Comparison of ENCODE assay signal across 10 mouse cellular contexts in genomic region chr10:111689587-111689986, GRCm38 (mm10).
DNase-seq lines count a peak whose midpoint lies in the region; ATAC-seq and TF ChIP-seq lines count a peak whose summit lies in the region.
"Had no signal": no experiment of that assay in that cellular context is flagged by ENCODE, and none has a peak within 500 bp of the region (broad histone marks: within the 10 kb centered on the region; RNA-seq: fewer than 3 reads in every experiment).

No protein-coding gene starts in this region.

- no peak overlapping the region for H3K4me3 ChIP-seq in liver, adult 2 months (ENCODE audit: insufficient read depth, low read depth, low read length)
- H3K4me3 ChIP-seq in liver, embryonic 11.5 days (ENCODE audit: low read depth, low read length), result no peak overlapping the region
- H3K4me3 ChIP-seq in heart, embryonic 15.5 days, result no peak overlapping the region
- H3K4me3 ChIP-seq in midbrain, embryonic 13.5 days (replicated peaks), result no peak overlapping the region

- 78% methylated on average over 10 of the region's 10 CpGs for WGBS in liver, adult 2 months
- WGBS in liver, embryonic 11.5 days, result 66% methylated on average over 10 of the region's 10 CpGs
- 51% methylated on average over 10 of the region's 10 CpGs for WGBS in heart, embryonic 15.5 days
- 79% methylated on average over 10 of the region's 10 CpGs for WGBS in midbrain, embryonic 13.5 days

- H3K9me3 ChIP-seq in liver, embryonic 11.5 days (ENCODE audit: control insufficient read depth, low read length), result no peaks in the 10 kb centered on the region
- H3K9me3 ChIP-seq in heart, embryonic 15.5 days (replicated peaks), result no peaks in the 10 kb centered on the region
- H3K9me3 ChIP-seq in midbrain, embryonic 13.5 days, result no peaks in the 10 kb centered on the region

- no peak for ATAC-seq in liver, embryonic 11.5 days (replicated peaks; ENCODE audit: low FRiP score)
- ATAC-seq in heart, embryonic 15.5 days (replicated peaks; ENCODE audit: insufficient number of reproducible peaks, insufficient read depth, low FRiP score, low read depth), result 0 out of 2 replicates have a peak, but pooled peaks have one; percentile 55
- no peak for ATAC-seq in midbrain, embryonic 13.5 days
- no peak for ATAC-seq in frontal cortex, adult (ENCODE audit: low TSS enrichment)

- H3K36me3 ChIP-seq in liver, adult 2 months (ENCODE audit: control insufficient read depth, insufficient read depth, low read length), result no peaks in the 10 kb centered on the region
- no peaks in the 10 kb centered on the region for H3K36me3 ChIP-seq in liver, embryonic 11.5 days (ENCODE audit: control insufficient read depth, insufficient read depth, low read length)
- H3K36me3 ChIP-seq in heart, embryonic 15.5 days, result no peaks in the 10 kb centered on the region
- H3K36me3 ChIP-seq in midbrain, embryonic 13.5 days, result no peaks in the 10 kb centered on the region

- no peaks in the 10 kb centered on the region for H3K4me1 ChIP-seq in liver, adult 2 months (ENCODE audit: control insufficient read depth, insufficient read depth, low read length)
- H3K4me1 ChIP-seq in liver, embryonic 11.5 days (replicated peaks; ENCODE audit: control insufficient read depth, insufficient read depth, low read length), result no peaks in the 10 kb centered on the region
- peaks cover 8% of the 10 kb centered on the region for H3K4me1 ChIP-seq in heart, embryonic 15.5 days (replicated peaks)
- H3K4me1 ChIP-seq in midbrain, embryonic 13.5 days (replicated peaks), result 0 out of 2 replicates have a peak, but pooled peaks cover 3% of the 10 kb centered on the region

- H3K4me2 ChIP-seq in liver, embryonic 11.5 days, result no peak overlapping the region
- H3K4me2 ChIP-seq in heart, embryonic 15.5 days, result no peak overlapping the region
- H3K4me2 ChIP-seq in midbrain, embryonic 13.5 days (replicated peaks), result no peak overlapping the region

- H3K79me2 ChIP-seq in liver, adult 2 months (ENCODE audit: control insufficient read depth, insufficient read depth, low read length), result no peaks in the 10 kb centered on the region

- H3K27me3 ChIP-seq in liver, adult 2 months (ENCODE audit: control insufficient read depth, insufficient read depth, low read length), result no peaks in the 10 kb centered on the region
- H3K27me3 ChIP-seq in liver, embryonic 11.5 days (replicated peaks; ENCODE audit: control insufficient read depth, insufficient read depth, low read length), result no peaks in the 10 kb centered on the region
- no peaks in the 10 kb centered on the region for H3K27me3 ChIP-seq in heart, embryonic 15.5 days
- H3K27me3 ChIP-seq in midbrain, embryonic 13.5 days, result no peaks in the 10 kb centered on the region

- no peak for TF ChIP-seq POLR2A in liver, adult 2 months (IDR thresholded peaks at IDR 0.05; ENCODE audit: extremely low read depth, insufficient read depth, low read length)

- no peak overlapping the region for H3K9ac ChIP-seq in liver, adult 2 months (ENCODE audit: low read depth, low read length)
- H3K9ac ChIP-seq in liver, embryonic 11.5 days (ENCODE audit: low read depth, low read length), result no peak overlapping the region
- H3K9ac ChIP-seq in heart, embryonic 15.5 days, result no peak overlapping the region
- H3K9ac ChIP-seq in midbrain, embryonic 13.5 days (replicated peaks), result no peak overlapping the region

- no peak overlapping the region for H3K27ac ChIP-seq in liver, adult 2 months (replicated peaks; ENCODE audit: insufficient read depth, low read depth, low read length)
- no peak overlapping the region for H3K27ac ChIP-seq in liver, embryonic 11.5 days (ENCODE audit: low read depth, low read length)
- no peak overlapping the region for H3K27ac ChIP-seq in heart, embryonic 15.5 days
- H3K27ac ChIP-seq in midbrain, embryonic 13.5 days, result no peak overlapping the region

- no peak for TF ChIP-seq CTCF in liver, adult 2 months (IDR thresholded peaks at IDR 0.05; ENCODE audit: low read depth, low read length)

- peak; percentile 37 for DNase-seq in liver, adult 2 months (ENCODE audit: extremely low read depth, low read depth, low spot score)
- DNase-seq in liver, embryonic 11.5 days (ENCODE audit: low spot score), result no peak
- DNase-seq in kidney, postnatal 4 days, result peak; percentile 79 to 87
- DNase-seq in urinary bladder, postnatal 25 days (ENCODE audit: low spot score), result peak; percentile 46
- no peak for DNase-seq in natural killer cell, adult 2 months (ENCODE audit: low spot score in 2 of 2)
- DNase-seq: cerebellum, adult 8-10 months; right cerebral cortex, postnatal 14 days had no signal

Comparison
In these comparisons a context has a peak if more than half of its experiments do, and no peak if none do; other contexts are left out.
1. DNase-seq: peak in liver, adult 2 months (single experiment), kidney, postnatal 4 days (2 of 2) and urinary bladder, postnatal 25 days (single experiment); none in liver, embryonic 11.5 days (single experiment) and natural killer cell, adult 2 months (0 of 2).